Comparison of ENCODE assay signal across 9 mouse cellular contexts in the genomic region with DNA sequence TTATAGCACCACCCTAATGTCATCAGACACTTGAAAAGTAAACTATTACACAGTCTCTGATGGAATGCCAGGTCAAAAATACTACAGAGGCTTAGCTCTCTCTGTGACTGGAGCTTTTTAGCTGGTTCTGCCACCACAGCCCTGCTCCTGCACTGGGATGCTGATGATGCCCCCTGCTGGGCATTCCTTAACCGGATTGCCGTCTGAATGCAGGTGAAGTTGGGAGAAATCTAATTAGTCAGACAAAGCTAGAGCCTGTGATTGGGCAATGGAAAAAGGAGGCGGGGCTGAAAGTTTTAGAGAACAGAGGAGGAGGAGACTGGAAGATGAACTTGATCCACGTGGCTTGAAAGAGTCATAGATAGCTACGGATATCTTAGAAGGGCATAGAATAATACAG. TPM values are rescaled to one million over a fixed set of nuclear protein-coding genes. Genes with fewer than 3 reads are reported as not detected.
DNase-seq lines count a peak whose midpoint lies in the region; ATAC-seq and TF ChIP-seq lines count a peak whose summit lies in the region.
"Had no signal": no experiment of that assay in that cellular context is flagged by ENCODE, and none has a peak within 500 bp of the region (broad histone marks: within the 10 kb centered on the region; RNA-seq: fewer than 3 reads in every experiment).

No protein-coding gene starts in this region.

- no peaks in the 10 kb centered on the region for H3K27me3 ChIP-seq in lung, postnatal 0 days (replicated peaks; ENCODE audit: insufficient read depth, low read length)
- H3K27me3 ChIP-seq in stomach, postnatal 0 days (ENCODE audit: control insufficient read depth, insufficient read depth, low read length) = no peaks in the 10 kb centered on the region
- H3K27me3 ChIP-seq: liver, embryonic 15.5 days had no signal

- no peak overlapping the region for H3K4me3 ChIP-seq in lung, postnatal 0 days (ENCODE audit: low read depth, low read length)
- H3K4me3 ChIP-seq in stomach, postnatal 0 days (ENCODE audit: low read depth, low read length) = no peak overlapping the region
- H3K4me3 ChIP-seq: liver, embryonic 15.5 days had no signal

- DNase-seq in cerebellum, postnatal 14 days = peak; percentile 6 to 23
- no peak for DNase-seq in cerebellum, adult 8-10 months
- DNase-seq in B cell, adult 2 months = peak; percentile 42 to 49
- peak; percentile 76 to 79 for DNase-seq in adrenal gland, postnatal 36 days
- peak; percentile 12 for DNase-seq in gastrocnemius, postnatal 14 days
- DNase-seq in kidney, adult 8-10 months = peak; percentile 71 to 87
- peak; percentile 63 for DNase-seq in lung, postnatal 0 days (ENCODE audit: low spot score)
- peak; percentile 73 for DNase-seq in stomach, postnatal 0 days (ENCODE audit: low spot score)

- H3K4me1 ChIP-seq in lung, postnatal 0 days (ENCODE audit: insufficient read depth, low read depth, low read length) = no peaks in the 10 kb centered on the region
- no peaks in the 10 kb centered on the region for H3K4me1 ChIP-seq in stomach, postnatal 0 days (replicated peaks; ENCODE audit: control insufficient read depth, insufficient read depth)
- H3K4me1 ChIP-seq: liver, embryonic 15.5 days had no signal

- peak; percentile 68 for TF ChIP-seq CTCF in lung, postnatal 0 days (IDR thresholded peaks at IDR 0.05)
- TF ChIP-seq CTCF in stomach, postnatal 0 days (IDR thresholded peaks at IDR 0.05; ENCODE audit: low read depth) = peak; percentile 78

- WGBS in lung, postnatal 0 days = 12% methylated on average over 5 of the region's 5 CpGs
- 12% methylated on average over 5 of the region's 5 CpGs for WGBS in stomach, postnatal 0 days

- no peak overlapping the region for H3K9ac ChIP-seq in lung, postnatal 0 days (replicated peaks; ENCODE audit: low read depth)
- H3K9ac ChIP-seq in stomach, postnatal 0 days (ENCODE audit: low read length) = no peak overlapping the region
- H3K9ac ChIP-seq: liver, embryonic 15.5 days had no signal

- no peaks in the 10 kb centered on the region for H3K9me3 ChIP-seq in lung, postnatal 0 days (ENCODE audit: low read length)
- H3K9me3 ChIP-seq in stomach, postnatal 0 days (ENCODE audit: control insufficient read depth, low read length) = no peaks in the 10 kb centered on the region
- H3K9me3 ChIP-seq: liver, embryonic 15.5 days had no signal

- intact Hi-C loops in gastrocnemius, postnatal 14 days (cut with DNase I; ENCODE audit: low total_unique reads) = no loop called here

- H3K27ac ChIP-seq in lung, postnatal 0 days (ENCODE audit: low read length) = no peak overlapping the region
- H3K27ac ChIP-seq in stomach, postnatal 0 days (replicated peaks) = no peak overlapping the region
- H3K27ac ChIP-seq: liver, embryonic 15.5 days had no signal

- H3K4me2 ChIP-seq in lung, postnatal 0 days (replicated peaks; ENCODE audit: low read depth, low read length) = no peak overlapping the region
- no peak overlapping the region for H3K4me2 ChIP-seq in stomach, postnatal 0 days (replicated peaks; ENCODE audit: low read depth)
- H3K4me2 ChIP-seq: liver, embryonic 15.5 days had no signal

- TF ChIP-seq EP300 in lung, postnatal 0 days (IDR thresholded peaks at IDR 0.05) = no peak
- TF ChIP-seq EP300 in stomach, postnatal 0 days (optimal IDR thresholded peaks at IDR 0.05) = no peak

- H3K36me3 ChIP-seq in lung, postnatal 0 days (ENCODE audit: insufficient read depth, low read length) = no peaks in the 10 kb centered on the region
- no peaks in the 10 kb centered on the region for H3K36me3 ChIP-seq in stomach, postnatal 0 days (ENCODE audit: control insufficient read depth, insufficient read depth, low read length)
- H3K36me3 ChIP-seq: liver, embryonic 15.5 days had no signal

- peak; percentile 44 for ATAC-seq in lung, postnatal 0 days
- peak; percentile 82 for ATAC-seq in stomach, postnatal 0 days (ENCODE audit: low FRiP score, low TSS enrichment)

RNA-seq across cellular contexts. Expression of a gene that starts 13.7 kb away (rescaled TPM):
- 1 to 10 TPM in 1 of 2 experiments, under 1 TPM in 1; 0.83 to 1.3 TPM for total RNA-seq in adrenal gland, postnatal 36 days (2021)
- not detected for total RNA-seq in gastrocnemius, postnatal 14 days (2021)
- 0.15 TPM in 1 of 2 replicates, not detected in the other for polyA plus RNA-seq in lung, postnatal 0 days (2015; fragmentation: Nextera tagmentation; extraction: Ambion mirVana)
- 0.56 and 1.1 TPM in 2 replicates for polyA plus RNA-seq in stomach, postnatal 0 days (2015; fragmentation: Nextera tagmentation; extraction: Ambion mirVana)
- polyA plus RNA-seq: liver, embryonic 15.5 days had no signal

RNA-seq across cellular contexts. Expression of a gene that starts 20.0 kb away (rescaled TPM):
- total RNA-seq in adrenal gland, postnatal 36 days (2021) = under 1 TPM in 1 of 2 experiments, not detected in 1; 0.16 TPM
- total RNA-seq in gastrocnemius, postnatal 14 days (2021) = not detected
- not detected in 2 replicates for polyA plus RNA-seq in lung, postnatal 0 days (2015; fragmentation: Nextera tagmentation; extraction: Ambion mirVana)
- 0.15 TPM in 1 of 2 replicates, not detected in the other for polyA plus RNA-seq in stomach, postnatal 0 days (2015; fragmentation: Nextera tagmentation; extraction: Ambion mirVana)
- polyA plus RNA-seq: liver, embryonic 15.5 days had no signal

RNA-seq across cellular contexts. Expression of a gene that starts 41.5 kb away (rescaled TPM):
- 10 to 100 TPM; 11.9 to 16.7 TPM for total RNA-seq in adrenal gland, postnatal 36 days (2021)
- total RNA-seq in gastrocnemius, postnatal 14 days (2021) = 1 to 10 TPM; 4.0 to 4.3 TPM
- 9.3 and 9.5 TPM in 2 replicates for polyA plus RNA-seq in lung, postnatal 0 days (2015; fragmentation: Nextera tagmentation; extraction: Ambion mirVana)
- 8.8 and 9.5 TPM in 2 replicates for polyA plus RNA-seq in stomach, postnatal 0 days (2015; fragmentation: Nextera tagmentation; extraction: Ambion mirVana)

RNA-seq across cellular contexts. Expression of a gene that starts 43.1 kb away (rescaled TPM):
- not detected for total RNA-seq in adrenal gland, postnatal 36 days (2021)
- not detected for total RNA-seq in gastrocnemius, postnatal 14 days (2021)
- polyA plus RNA-seq in lung, postnatal 0 days (2015; fragmentation: Nextera tagmentation; extraction: Ambion mirVana) = 0.05 TPM in 1 of 2 replicates, not detected in the other
- polyA plus RNA-seq in stomach, postnatal 0 days (2015; fragmentation: Nextera tagmentation; extraction: Ambion mirVana) = 0.06 TPM in 1 of 2 replicates, not detected in the other
- polyA plus RNA-seq: liver, embryonic 15.5 days had no signal

RNA-seq across cellular contexts. Expression of a gene that starts 46.6 kb away (rescaled TPM):
- total RNA-seq in adrenal gland, postnatal 36 days (2021) = under 1 TPM; 0.53 to 0.79 TPM
- total RNA-seq in gastrocnemius, postnatal 14 days (2021) = under 1 TPM in 1 of 2 experiments, not detected in 1; 0.41 TPM
- polyA plus RNA-seq in lung, postnatal 0 days (2015; fragmentation: Nextera tagmentation; extraction: Ambion mirVana) = 11.0 TPM in 2 replicates
- 64.5 and 64.7 TPM in 2 replicates for polyA plus RNA-seq in stomach, postnatal 0 days (2015; fragmentation: Nextera tagmentation; extraction: Ambion mirVana)
